ENCODE assay signal across 10 mouse cellular contexts in genomic region chr5:113332239-113332638, GRCm38 (mm10). TPM values are rescaled to one million over a fixed set of nuclear protein-coding genes. Genes with fewer than 3 reads are reported as not detected.
DNase-seq lines count a peak whose midpoint lies in the region; ATAC-seq and TF ChIP-seq lines count a peak whose summit lies in the region.
"Had no signal": no experiment of that assay in that cellular context is flagged by ENCODE, and none has a peak within 500 bp of the region (broad histone marks: within the 10 kb centered on the region; RNA-seq: fewer than 3 reads in every experiment).

No protein-coding gene starts in this region.

- H3K4me1 ChIP-seq in kidney, adult 2 months (ENCODE audit: control insufficient read depth, insufficient read depth, low read length): no peaks in the 10 kb centered on the region
- H3K4me1 ChIP-seq in ES-Bruce4 (ENCODE audit: control insufficient read depth, insufficient read depth, low read length): peaks cover 9% of the 10 kb centered on the region
- no peaks in the 10 kb centered on the region for H3K4me1 ChIP-seq in liver, postnatal 0 days (ENCODE audit: insufficient read depth)

- H3K9me3 ChIP-seq in ES-Bruce4 (replicated peaks; ENCODE audit: control insufficient read depth, insufficient read depth, low read length, poor library complexity, severe bottlenecking): no peaks in the 10 kb centered on the region
- H3K9me3 ChIP-seq in liver, postnatal 0 days (ENCODE audit: low read length): 0 out of 2 replicates have a peak, but pooled peaks cover 5% of the 10 kb centered on the region

- no peak overlapping the region for H3K4me3 ChIP-seq in kidney, adult 2 months (ENCODE audit: insufficient read depth, low read depth, low read length)
- peak overlapping the region; percentile 49 for H3K4me3 ChIP-seq in ES-Bruce4 (ENCODE audit: low read depth, low read length)
- H3K4me3 ChIP-seq in liver, postnatal 0 days (ENCODE audit: low read depth, low read length): no peak overlapping the region
- H3K4me3 ChIP-seq: embryonic facial prominence, embryonic 13.5 days had no signal

- ATAC-seq in liver, postnatal 0 days: no peak

- H3K27me3 ChIP-seq in kidney, adult 2 months (replicated peaks; ENCODE audit: control insufficient read depth, insufficient read depth, low read length): no peaks in the 10 kb centered on the region; the same call in 1 of the 2 replicates
- H3K27me3 ChIP-seq in ES-Bruce4 (ENCODE audit: control insufficient read depth, insufficient read depth, low read length, poor library complexity, severe bottlenecking): no peaks in the 10 kb centered on the region
- H3K27me3 ChIP-seq in liver, postnatal 0 days (ENCODE audit: insufficient read depth, low read length): peaks cover 47% of the 10 kb centered on the region

- TF ChIP-seq POLR2A in kidney, adult 2 months (IDR thresholded peaks at IDR 0.05; ENCODE audit: low read depth, low read length): no peak
- no peak for TF ChIP-seq POLR2A in ES-Bruce4 (IDR thresholded peaks at IDR 0.05; ENCODE audit: insufficient read depth, low read length)

- H3K9ac ChIP-seq in ES-Bruce4 (ENCODE audit: low read depth, poor library complexity, severe bottlenecking): peak overlapping the region; percentile 49
- no peak overlapping the region for H3K9ac ChIP-seq in liver, postnatal 0 days (replicated peaks)
- H3K9ac ChIP-seq: embryonic facial prominence, embryonic 13.5 days had no signal

- 41% methylated on average over 12 of the region's 12 CpGs for WGBS in kidney, adult 2 months
- 35% methylated on average over 12 of the region's 12 CpGs for WGBS in liver, postnatal 0 days (ENCODE audit: insufficient replicate concordance)

- TF ChIP-seq EP300 in ES-Bruce4 (IDR thresholded peaks at IDR 0.05; ENCODE audit: insufficient read depth, low read depth, low read length): peak; percentile 73
- TF ChIP-seq EP300 in liver, postnatal 0 days (IDR thresholded peaks at IDR 0.05; ENCODE audit: low read depth): no peak

- peak; percentile 13 for DNase-seq in kidney, adult 2 months
- no peak for DNase-seq in kidney, postnatal 14 days
- peak; percentile 28 to 41 for DNase-seq in B cell, adult 2 months
- no peak for DNase-seq in liver, postnatal 0 days
- no peak for DNase-seq in urinary bladder, adult 18-20 months (ENCODE audit: low spot score in 2 of 2)
- no peak for DNase-seq in layer of hippocampus, postnatal 25 days (ENCODE audit: extremely low spot score in 1 of 2, low spot score in 1 of 2)
- DNase-seq: adrenal gland, adult 2 months had no signal

- TF ChIP-seq CTCF in kidney, adult 2 months (conservative IDR thresholded peaks at IDR 0.05; ENCODE audit: insufficient read depth, insufficient read length, low read depth, low read length): peak; percentile 34; the same call in 1 of the 2 replicates
- peak; percentile 89 for TF ChIP-seq CTCF in ES-Bruce4 (IDR thresholded peaks at IDR 0.05; ENCODE audit: low read depth, low read length)
- peak; percentile 56; the same call in 1 of the 2 replicates for TF ChIP-seq CTCF in liver, postnatal 0 days (IDR thresholded peaks at IDR 0.05; ENCODE audit: low read depth)

- H3K27ac ChIP-seq in kidney, adult 2 months (ENCODE audit: insufficient read depth, low read depth, low read length): no peak overlapping the region
- peak overlapping the region; percentile 54 for H3K27ac ChIP-seq in ES-Bruce4 (ENCODE audit: insufficient read depth, low read length)
- no peak overlapping the region for H3K27ac ChIP-seq in liver, postnatal 0 days (ENCODE audit: low read depth)
- H3K27ac ChIP-seq: embryonic facial prominence, embryonic 13.5 days had no signal

- H3K36me3 ChIP-seq in kidney, adult 2 months (ENCODE audit: control insufficient read depth, insufficient read depth, low read length): no peaks in the 10 kb centered on the region
- H3K36me3 ChIP-seq in ES-Bruce4 (ENCODE audit: control insufficient read depth, insufficient read depth, low read length, poor library complexity, severe bottlenecking): no peaks in the 10 kb centered on the region
- H3K36me3 ChIP-seq in liver, postnatal 0 days (replicated peaks; ENCODE audit: insufficient read depth, low read length): no peaks in the 10 kb centered on the region
- H3K36me3 ChIP-seq: embryonic facial prominence, embryonic 13.5 days had no signal

- H3K4me2 ChIP-seq in liver, postnatal 0 days (ENCODE audit: low read depth, low read length): no peak overlapping the region
- H3K4me2 ChIP-seq: embryonic facial prominence, embryonic 13.5 days had no signal

RNA-seq across cellular contexts. Expression of gene Sgsm1, which starts 21.7 kb away (rescaled TPM):
- 3.5 and 3.9 TPM in 2 replicates for polyA plus RNA-seq in kidney, adult 2 months (2012; rRNA removed)
- 11.7 and 12.6 TPM in 2 replicates for polyA plus RNA-seq in ES-Bruce4 (2011; ENCODE audit: insufficient read depth, insufficient read length, low read depth, missing spikeins)
- 0.45 and 0.49 TPM in 2 replicates for polyA plus RNA-seq in liver, postnatal 0 days (2015; fragmentation: Nextera tagmentation; extraction: Ambion mirVana)
- total RNA-seq in layer of hippocampus, postnatal 25 days (2021): 10 to 100 TPM; 71.0 to 83.1 TPM

RNA-seq across cellular contexts. Expression of gene Aym1, which starts 24.9 kb away (rescaled TPM):
- not detected in 2 replicates for polyA plus RNA-seq in kidney, adult 2 months (2012; rRNA removed)
- polyA plus RNA-seq in ES-Bruce4 (2011; ENCODE audit: insufficient read depth, insufficient read length, low read depth, missing spikeins): not detected in 2 replicates
- polyA plus RNA-seq in liver, postnatal 0 days (2015; fragmentation: Nextera tagmentation; extraction: Ambion mirVana): not detected in 2 replicates
- total RNA-seq in layer of hippocampus, postnatal 25 days (2021): not detected
- total RNA-seq: adrenal gland, adult 2 months had no signal
- polyA plus RNA-seq: adrenal gland, adult 2 months; embryonic facial prominence, embryonic 13.5 days; heart, embryonic 14.5 days had no signal

Comparison
In these comparisons a context has a peak if more than half of its experiments do, and no peak if none do; other contexts are left out.
1. DNase-seq: peak in kidney, adult 2 months (single experiment) and B cell, adult 2 months (2 of 2); none in kidney, postnatal 14 days (single experiment), liver, postnatal 0 days (single experiment), urinary bladder, adult 18-20 months (0 of 2) and layer of hippocampus, postnatal 25 days (0 of 2).
2. CTCF ChIP-seq: peak in every context shown above with its lines; median percentile 89 in ES-Bruce4; 56 in liver, postnatal 0 days; 34 in kidney, adult 2 months.